Mouse (Mus musculus) forebrain, embryonic 12.5 days (tissue): ENCODE measurements around the gene Smad5. TPM values are rescaled to one million over a fixed set of nuclear protein-coding genes. Genes with fewer than 3 reads are reported as not detected.

ENCODE experiments used
- ATAC-seq: fragments of 200-750 bp; cut with Nextera tagmentation; 2 replicates; pipeline ENCODE4 v1.8.0; 2017; ENCODE audit warnings: moderate TSS enrichment; ENCODE audit not compliant: low FRiP score
- H3K27ac ChIP-seq: fragments of 300-500 bp; sonication (generic); 2 replicates; pipeline ENCODE4 v1.5.1; 2016; ENCODE audit warnings: mild to moderate bottlenecking
- H3K27me3 ChIP-seq: fragments of 300-500 bp; sonication (generic); 2 replicates; pipeline ENCODE4 v1.6.1; 2016; ENCODE audit warnings: mild to moderate bottlenecking
- H3K36me3 ChIP-seq: fragments of 300-500 bp; sonication (generic); replicated peaks from 2 replicates; pipeline ENCODE4 v1.6.1; 2016; ENCODE audit warnings: mild to moderate bottlenecking
- H3K4me1 ChIP-seq: fragments of 300-500 bp; sonication (generic); 2 replicates; pipeline ENCODE4 v1.6.1; 2016
- H3K4me2 ChIP-seq: fragments of 300-500 bp; sonication (generic); 2 replicates; pipeline ENCODE4 v1.6.1; 2016; ENCODE audit warnings: mild to moderate bottlenecking, moderate library complexity
- H3K4me3 ChIP-seq: fragments of 300-500 bp; sonication (generic); replicated peaks from 2 replicates; pipeline ENCODE4 v1.5.1; 2016; ENCODE audit warnings: mild to moderate bottlenecking
- H3K9ac ChIP-seq: fragments of 300-500 bp; sonication (generic); 2 replicates; pipeline ENCODE4 v1.6.1; 2016; ENCODE audit warnings: mild to moderate bottlenecking
- H3K9me3 ChIP-seq: fragments of 300-500 bp; sonication (generic); 2 replicates; pipeline ENCODE4 v1.6.1; 2016
- WGBS: fragments of 180-500 bp; shearing (Covaris S2); methylation state at CpG from one replicate; pipeline ENCODE4 v1.1.7; 2016; 5-methylcytosine and 5-hydroxymethylcytosine counted together
- polyA plus RNA-seq: library from polyadenylated mRNA; unstranded; fragments of >200 nt; fragmentation: Nextera tagmentation; extraction: Ambion mirVana; gene quantifications from 2 replicates; pipeline ENCODE4 v1.2.1, GENCODE M21; 2016

Gene Smad5
- polyA plus RNA-seq, 1 experiment from 2014 or later = 46.3 TPM

DNA sequence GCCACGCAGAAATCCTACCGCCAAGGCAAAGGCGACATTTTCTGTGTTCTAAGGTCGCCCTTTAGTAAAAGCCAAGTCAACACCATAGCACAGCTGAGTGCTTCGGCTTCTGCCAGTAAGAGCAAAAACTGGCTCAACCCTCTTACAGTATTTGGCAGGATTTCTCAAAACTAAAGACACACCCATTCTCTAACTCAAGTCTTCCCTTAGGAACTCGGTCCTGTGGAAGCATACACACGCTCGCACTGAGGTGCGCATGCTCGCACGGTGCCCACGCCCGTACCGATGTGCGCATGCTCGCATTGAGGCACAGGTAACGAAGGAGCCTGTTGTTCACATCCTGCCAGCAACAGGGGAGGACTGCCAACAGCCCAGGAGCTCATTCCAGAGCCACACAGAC lies 20.5 kb upstream of the Smad5 start:
- H3K4me3 ChIP-seq = no peak overlapping the region
- H3K4me2 ChIP-seq = no peak overlapping the region
- H3K27ac ChIP-seq = no peak overlapping the region
- no peaks in the 10 kb centered on the region for H3K27me3 ChIP-seq
- ATAC-seq = no peak
- 88% methylated on average over 17 of the region's 17 CpGs for WGBS
- H3K36me3 ChIP-seq = no peaks in the 10 kb centered on the region
- no peak overlapping the region for H3K9ac ChIP-seq
- no peaks in the 10 kb centered on the region for H3K9me3 ChIP-seq
- peaks cover 7% of the 10 kb centered on the region; the same call in 1 of the 2 replicates for H3K4me1 ChIP-seq

DNA sequence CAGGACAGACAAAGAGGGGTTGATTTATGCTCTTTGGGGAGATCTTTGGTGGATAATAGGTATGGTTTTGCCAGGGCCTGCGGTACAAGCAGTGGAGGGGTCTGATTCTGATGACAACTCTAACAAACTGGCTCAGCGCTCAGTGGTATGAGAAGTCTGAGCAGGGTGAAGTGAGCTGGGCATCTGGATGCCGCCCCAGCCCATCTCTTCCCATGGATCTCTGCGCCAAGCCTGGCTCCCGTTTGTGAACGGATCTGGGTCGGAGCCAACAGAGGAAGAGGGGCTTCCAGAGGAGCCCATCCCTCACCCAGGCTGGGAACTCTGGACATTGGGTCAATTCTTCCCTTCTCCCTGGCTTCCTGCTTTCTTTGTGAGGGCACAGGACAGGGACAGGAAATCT lies 19.5 kb upstream of the Smad5 start:
- Histone ChIP-seq H3K4me2 (no peak overlapping the region), H3K27me3 (no peaks in the 10 kb centered on the region), H3K9me3 (no peaks in the 10 kb centered on the region), H3K9ac (no peak overlapping the region), H3K4me1 (peaks cover 4% of the 10 kb centered on the region; the same call in 1 of the 2 replicates), H3K27ac (no peak overlapping the region), H3K36me3 (no peaks in the 10 kb centered on the region), H3K4me3 (no peak overlapping the region)
- no peak for ATAC-seq
- WGBS = 94% methylated on average over 7 of the region's 7 CpGs

DNA sequence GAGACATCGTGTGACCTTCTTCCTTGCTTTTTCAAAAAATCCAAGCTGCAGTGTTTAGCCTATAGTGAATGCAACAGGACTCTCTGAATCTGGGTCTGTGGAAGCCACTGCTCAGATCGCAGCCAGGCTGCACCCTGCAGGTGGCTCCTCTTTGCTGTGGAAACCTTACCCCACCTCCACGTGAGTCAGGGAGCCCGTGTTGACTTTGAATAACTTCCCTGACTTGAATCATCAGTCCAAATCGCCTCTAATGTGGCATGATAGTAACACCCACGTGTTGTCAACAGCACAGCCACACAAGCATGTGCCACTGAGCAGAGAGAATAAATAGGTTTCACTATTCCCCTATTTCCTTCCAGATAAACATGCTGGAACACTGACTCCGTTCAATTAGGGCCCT lies 10.8 kb upstream of the Smad5 start:
- Histone ChIP-seq H3K4me2 (no peak overlapping the region), H3K27me3 (peaks cover 5% of the 10 kb centered on the region; the same call in 1 of the 2 replicates), H3K9me3 (no peaks in the 10 kb centered on the region), H3K4me3 (no peak overlapping the region), H3K4me1 (peaks cover 6% of the 10 kb centered on the region; the same call in 1 of the 2 replicates), H3K9ac (no peak overlapping the region), H3K27ac (no peak overlapping the region), H3K36me3 (no peaks in the 10 kb centered on the region)
- WGBS = 69% methylated on average over 7 of the region's 7 CpGs
- no peak for ATAC-seq

DNA sequence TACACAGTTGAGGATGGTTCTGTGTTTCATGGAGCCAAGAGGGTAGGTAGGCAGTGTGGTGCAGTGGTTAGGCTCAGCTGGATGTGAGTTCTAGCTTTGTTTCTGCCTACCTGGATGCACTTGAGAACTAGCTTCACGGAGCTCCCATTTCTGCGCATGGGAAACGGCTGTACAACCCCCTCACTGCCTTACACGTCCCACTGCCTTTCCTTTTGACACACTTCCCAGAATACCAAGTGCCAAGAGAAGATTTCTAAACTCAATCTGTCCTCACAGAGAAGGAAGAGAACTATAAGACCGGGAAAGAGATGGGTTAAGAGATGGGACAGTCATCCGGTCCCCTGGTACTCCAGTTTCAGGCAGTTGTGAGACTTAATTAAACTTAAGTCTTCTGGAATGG lies 10.2 kb upstream of the Smad5 start:
- Histone ChIP-seq H3K4me2 (no peak overlapping the region), H3K4me1 (peaks cover 12% of the 10 kb centered on the region), H3K27ac (no peak overlapping the region), H3K4me3 (no peak overlapping the region), H3K36me3 (no peaks in the 10 kb centered on the region), H3K27me3 (peaks cover 5% of the 10 kb centered on the region; the same call in 1 of the 2 replicates), H3K9ac (no peak overlapping the region), H3K9me3 (no peaks in the 10 kb centered on the region)
- no peak for ATAC-seq
- 89% methylated on average over 6 of the region's 6 CpGs for WGBS

DNA sequence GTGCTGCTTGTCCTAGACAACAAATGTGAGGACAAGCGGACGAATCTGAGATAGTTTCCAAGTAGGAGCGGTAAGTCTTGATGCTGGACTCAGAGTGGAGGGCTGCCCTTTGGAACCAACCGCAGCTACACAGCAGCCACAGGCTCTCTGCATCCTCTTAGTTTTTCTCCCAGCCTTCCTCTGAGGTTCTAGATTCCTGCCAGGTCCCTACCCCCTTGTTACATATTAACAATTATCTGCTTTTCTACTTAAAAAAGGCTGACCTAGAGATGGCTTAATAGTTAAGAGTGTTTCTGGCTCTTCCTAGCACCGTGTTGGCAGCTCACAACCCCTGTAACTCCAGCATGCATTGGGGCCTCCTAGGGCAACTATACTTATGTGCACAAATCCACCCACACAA lies 7.1 kb upstream of the Smad5 start:
- no peaks in the 10 kb centered on the region for H3K9me3 ChIP-seq
- no peak overlapping the region for H3K9ac ChIP-seq
- ATAC-seq = no peak
- H3K36me3 ChIP-seq = no peaks in the 10 kb centered on the region
- H3K4me1 ChIP-seq = peaks cover 27% of the 10 kb centered on the region
- WGBS = 90% methylated on average over 5 of the region's 5 CpGs
- no peak overlapping the region for H3K27ac ChIP-seq
- no peak overlapping the region for H3K4me3 ChIP-seq
- no peak overlapping the region for H3K4me2 ChIP-seq
- no peaks in the 10 kb centered on the region for H3K27me3 ChIP-seq

DNA sequence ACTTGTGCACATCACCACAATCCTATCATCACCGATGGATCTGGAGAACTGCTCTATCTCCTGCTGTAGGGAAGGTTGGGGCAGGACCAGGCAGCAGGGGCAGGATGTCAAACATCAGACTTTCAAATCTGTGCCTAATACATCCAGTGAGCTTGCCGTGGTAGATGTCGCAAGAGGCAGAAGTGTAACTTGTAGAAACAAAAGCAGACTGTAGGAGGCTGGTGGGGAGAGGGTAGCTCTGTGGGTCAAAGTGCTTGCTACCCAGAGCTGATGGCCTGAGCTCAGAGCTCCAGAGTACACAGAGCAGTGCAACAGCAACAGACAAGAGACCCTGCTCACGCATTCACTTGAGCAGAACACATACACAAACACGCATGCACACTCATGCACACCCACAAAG lies 6.1 kb upstream of the Smad5 start:
- Histone ChIP-seq H3K4me1 (peaks cover 27% of the 10 kb centered on the region), H3K27ac (no peak overlapping the region), H3K4me2 (no peak overlapping the region), H3K9me3 (no peaks in the 10 kb centered on the region), H3K36me3 (no peaks in the 10 kb centered on the region), H3K9ac (no peak overlapping the region), H3K27me3 (no peaks in the 10 kb centered on the region), H3K4me3 (no peak overlapping the region)
- 90% methylated on average over 5 of the region's 5 CpGs for WGBS
- ATAC-seq = no peak

DNA sequence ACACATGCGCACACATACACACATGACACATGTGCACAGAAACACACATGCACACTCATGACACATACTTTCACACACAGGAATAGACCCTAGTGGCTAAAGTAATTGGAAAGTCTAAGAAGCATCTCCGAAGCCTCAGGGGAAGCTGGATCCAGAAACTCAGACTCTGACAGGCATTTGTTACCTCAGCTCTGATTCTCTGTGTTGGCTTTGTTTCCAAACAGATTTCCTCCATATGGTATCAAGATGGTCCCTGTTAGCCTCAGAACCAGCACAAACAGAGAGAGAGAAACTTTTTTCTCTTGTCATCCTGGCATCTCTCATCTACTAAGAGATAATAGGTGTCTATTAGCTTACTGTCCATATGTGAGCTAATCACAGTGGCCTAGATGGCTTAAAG lies 5.6 kb upstream of the Smad5 start:
- no peak for ATAC-seq
- Histone ChIP-seq H3K4me3 (no peak overlapping the region), H3K9me3 (no peaks in the 10 kb centered on the region), H3K9ac (no peak overlapping the region; the same call in 1 of the 2 replicates), H3K4me1 (peaks cover 30% of the 10 kb centered on the region), H3K27ac (peak overlapping the region; percentile 67), H3K4me2 (no peak overlapping the region), H3K36me3 (no peaks in the 10 kb centered on the region), H3K27me3 (no peaks in the 10 kb centered on the region)
- WGBS = 96% methylated on average over 2 of the region's 2 CpGs

DNA sequence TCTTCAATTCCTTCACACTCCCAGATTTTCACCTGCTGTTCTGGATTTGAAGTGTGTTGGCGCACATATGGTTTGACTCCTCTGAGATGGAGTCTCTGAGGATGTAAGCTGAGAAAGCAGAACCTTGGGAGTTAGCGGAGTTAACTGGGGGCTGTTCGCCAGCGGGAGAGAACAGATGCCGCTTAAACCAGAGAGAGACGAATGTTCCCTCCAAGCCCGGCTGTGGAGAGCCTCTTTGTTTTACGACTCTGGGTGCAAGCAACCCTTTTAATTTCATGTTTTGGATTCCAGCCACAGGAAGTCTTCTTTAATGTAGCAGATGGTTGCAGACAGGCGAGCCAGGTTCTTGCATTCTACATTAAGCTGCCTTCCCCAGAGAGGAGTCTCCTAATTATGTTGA lies 4.4 kb upstream of the Smad5 start:
- WGBS = 21% methylated on average over 9 of the region's 9 CpGs
- no peaks in the 10 kb centered on the region for H3K36me3 ChIP-seq
- H3K9me3 ChIP-seq = no peaks in the 10 kb centered on the region
- H3K4me3 ChIP-seq = no peak overlapping the region
- H3K27ac ChIP-seq = peak overlapping the region; percentile 67
- 0 out of 2 replicates have a peak overlapping the region, but pooled peaks have one; percentile 24 for H3K4me2 ChIP-seq
- no peak overlapping the region for H3K9ac ChIP-seq
- H3K27me3 ChIP-seq = no peaks in the 10 kb centered on the region
- no peak for ATAC-seq
- peaks cover 35% of the 10 kb centered on the region for H3K4me1 ChIP-seq

DNA sequence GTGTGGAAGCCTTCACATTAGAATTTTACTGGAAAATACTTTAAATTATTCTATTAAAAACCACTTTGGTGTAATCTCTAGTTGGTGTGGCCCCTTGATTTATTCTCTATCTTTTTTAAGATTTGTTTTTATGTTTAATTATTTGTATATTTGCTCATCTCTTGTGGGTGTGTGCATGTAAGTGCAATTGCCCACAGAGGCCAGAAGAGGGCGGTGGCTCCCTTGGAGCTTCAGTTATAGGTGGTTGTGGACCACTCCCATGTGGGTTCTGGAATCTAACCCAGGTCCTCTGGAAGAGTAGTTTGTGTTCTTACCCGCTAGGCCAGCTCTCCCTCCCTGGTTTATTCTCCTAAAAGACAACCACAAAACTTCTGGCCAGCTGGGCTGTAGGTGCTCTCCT lies 3.4 kb upstream of the Smad5 start:
- ATAC-seq = no peak

DNA sequence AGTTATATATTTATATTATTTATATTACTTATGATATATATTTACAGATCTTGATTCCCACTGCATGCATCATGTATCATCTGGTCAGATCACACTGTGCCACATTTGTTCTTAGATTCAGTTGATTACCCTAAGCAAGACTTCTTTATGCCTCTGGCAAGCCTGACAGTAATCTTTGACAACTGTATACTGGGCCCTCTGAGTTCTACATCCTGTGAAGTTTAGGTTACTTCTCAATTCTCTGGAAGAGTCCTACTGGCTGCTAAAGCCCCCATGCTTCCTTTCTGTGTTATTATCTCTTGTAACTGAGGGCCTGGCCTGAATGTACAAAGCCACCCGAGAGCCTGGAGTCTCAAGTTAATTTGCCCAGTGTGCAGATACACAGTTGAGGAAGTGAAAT lies 1.8 kb upstream of the Smad5 start:
- Histone ChIP-seq H3K9me3 (no peaks in the 10 kb centered on the region), H3K36me3 (no peaks in the 10 kb centered on the region), H3K4me3 (no peak overlapping the region), H3K4me2 (no peak overlapping the region), H3K27me3 (no peaks in the 10 kb centered on the region), H3K4me1 (peaks cover 57% of the 10 kb centered on the region), H3K9ac (no peak overlapping the region), H3K27ac (no peak overlapping the region)
- ATAC-seq = no peak
- WGBS = 85% methylated on average over 1 of the region's 1 CpGs

More for the DNA sequence above, 3.4 kb upstream of the Smad5 start:
- Histone ChIP-seq H3K36me3 (no peaks in the 10 kb centered on the region), H3K9me3 (no peaks in the 10 kb centered on the region), H3K27ac (peak overlapping the region; percentile 67; the same call in 1 of the 2 replicates), H3K4me1 (peaks cover 40% of the 10 kb centered on the region), H3K4me3 (no peak overlapping the region), H3K9ac (no peak overlapping the region), H3K27me3 (no peaks in the 10 kb centered on the region), H3K4me2 (no peak overlapping the region)
- WGBS = 87% methylated on average over 2 of the region's 2 CpGs

DNA sequence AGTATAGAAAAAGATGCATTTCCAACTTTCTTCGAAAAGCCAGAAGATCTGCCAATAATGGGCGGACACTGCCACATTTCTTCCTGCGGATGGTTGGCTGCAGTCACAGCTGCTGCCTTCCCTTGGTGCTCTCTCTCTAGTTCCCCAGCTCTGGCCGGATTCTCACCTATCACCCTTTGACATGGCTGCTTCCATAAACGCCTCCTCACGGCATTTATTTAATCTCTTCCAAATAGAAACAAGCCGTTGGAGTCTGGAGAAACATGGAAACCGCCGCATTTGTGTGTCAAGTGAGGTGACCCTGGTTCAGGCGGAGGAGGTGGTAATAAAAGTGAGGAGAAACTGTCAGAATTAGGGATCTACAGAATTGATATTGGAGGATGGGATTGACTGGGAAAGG lies 886 bp upstream of the Smad5 start:
- no peak overlapping the region for H3K27ac ChIP-seq
- WGBS = 68% methylated on average over 10 of the region's 10 CpGs
- no peaks in the 10 kb centered on the region for H3K9me3 ChIP-seq
- no peak overlapping the region for H3K9ac ChIP-seq
- peaks cover 57% of the 10 kb centered on the region for H3K4me1 ChIP-seq
- peaks cover 2% of the 10 kb centered on the region; the same call in 1 of the 2 replicates for H3K36me3 ChIP-seq
- no peak for ATAC-seq
- H3K4me2 ChIP-seq = no peak overlapping the region
- H3K4me3 ChIP-seq = no peak overlapping the region
- no peaks in the 10 kb centered on the region for H3K27me3 ChIP-seq

DNA sequence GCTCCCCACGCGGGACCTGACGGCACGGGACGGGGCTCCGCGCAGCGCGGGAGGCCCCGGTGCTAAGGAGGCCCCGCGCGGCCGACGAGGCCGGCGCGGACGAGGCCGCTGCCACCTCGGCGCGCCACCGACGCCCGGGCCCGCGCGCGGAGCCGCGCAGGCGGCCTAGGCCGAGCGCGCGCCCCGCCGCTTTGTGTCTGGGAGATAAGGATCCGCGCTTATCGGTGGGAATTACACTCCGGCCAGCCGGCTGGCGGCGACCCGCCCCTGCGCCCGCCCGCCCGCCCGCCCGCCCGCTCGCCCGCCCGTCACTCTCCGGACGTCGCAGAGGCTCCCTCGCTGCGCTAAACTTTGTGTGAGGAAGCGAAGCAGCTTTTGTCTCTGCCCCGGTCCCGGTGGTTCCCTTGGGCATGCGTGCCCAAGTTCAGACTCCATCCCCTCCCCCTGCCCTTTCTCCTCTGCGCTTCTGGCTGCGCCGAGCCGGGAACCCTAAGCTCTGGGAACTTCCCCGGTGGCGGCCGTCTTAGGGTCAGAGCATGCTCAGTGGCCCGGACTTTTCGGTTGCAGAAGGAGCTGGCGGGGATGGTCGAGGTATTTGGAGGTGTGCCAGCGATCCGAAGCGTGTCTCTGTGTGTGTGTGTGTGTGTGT lies 536 bp downstream of the Smad5 start:
- Histone ChIP-seq H3K27me3 (no peaks in the 10 kb centered on the region), H3K9ac (peak overlapping the region; percentile 96), H3K4me3 (peak overlapping the region; percentile 78), H3K27ac (peak overlapping the region; percentile 99), H3K4me1 (peaks cover 52% of the 10 kb centered on the region), H3K9me3 (no peaks in the 10 kb centered on the region), H3K4me2 (peak overlapping the region; percentile 78), H3K36me3 (peaks cover 10% of the 10 kb centered on the region)
- ATAC-seq = peak; percentile 80
- under 1% methylated on average over 65 of the region's 80 CpGs for WGBS

DNA sequence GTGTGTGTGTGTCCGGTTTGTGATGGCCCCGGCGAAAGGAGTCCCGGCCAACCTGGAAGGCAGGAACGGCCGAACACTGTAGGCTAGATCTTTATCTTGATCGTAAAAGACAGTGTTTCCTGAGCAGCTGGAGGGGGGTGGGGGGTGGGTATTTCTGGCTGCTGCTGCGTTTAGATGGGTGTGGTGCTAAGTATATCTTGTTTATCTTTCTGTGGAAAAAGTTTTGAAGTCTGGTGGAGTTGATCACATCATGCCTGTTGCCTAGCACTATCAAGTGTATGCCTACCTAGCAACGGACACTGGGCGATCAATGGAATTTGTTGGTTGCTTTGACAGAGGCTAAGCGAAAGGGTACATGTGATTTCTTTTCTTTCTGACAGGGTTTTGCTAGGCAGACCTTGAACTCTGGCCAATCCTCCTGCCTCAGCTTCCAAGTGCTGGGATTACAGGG lies 1.1 kb downstream of the Smad5 start:
- Histone ChIP-seq H3K9me3 (no peaks in the 10 kb centered on the region), H3K27ac (peak overlapping the region; percentile 99), H3K4me2 (peak overlapping the region; percentile 78), H3K4me3 (peak overlapping the region; percentile 78), H3K9ac (peak overlapping the region; percentile 96), H3K4me1 (peaks cover 46% of the 10 kb centered on the region), H3K27me3 (no peaks in the 10 kb centered on the region), H3K36me3 (peaks cover 15% of the 10 kb centered on the region)
- 1% methylated on average over 11 of the region's 11 CpGs for WGBS
- ATAC-seq = peak; percentile 24
